Mouse (Mus musculus) common myeloid progenitor, adult 5-6 weeks (primary cell): ENCODE results near the gene Oasl1. TPM values are rescaled to one million over a fixed set of nuclear protein-coding genes. Genes with fewer than 3 reads are reported as not detected.
"Not testable (repeated sequence)": the region's sequence is repeated elsewhere in the genome, so short reads cannot be mapped to it uniquely, and the experiment has no call there.

Experiments
- ATAC-seq: replicated peaks from 2 replicates; pipeline ENCODE4 v1.8.0; 2016; ENCODE audit warnings: low read depth, mild to moderate bottlenecking, moderate TSS enrichment, inconsistent platforms; ENCODE audit not compliant: poor library complexity, severe bottlenecking
- total RNA-seq: library from RNA; stranded (forward); fragments of 200-1000, 187-1606 nt; gene quantifications from 2 replicates; pipeline ENCODE4 v1.2.3, GENCODE M21; 2017

The Oasl1 gene
- 3.3 and 4.3 TPM in 2 replicates for total RNA-seq

GRCm38 (mm10) chr5:114922998-114923473 lies at the start of gene Oasl1:
Gene Oasl1 (plus strand): TSS chr5:114923240.
- peak; percentile 16 for ATAC-seq

- ATAC-seq: 0 out of 2 replicates have a peak, but pooled peaks have one; percentile 58
Observed at GRCm38 (mm10) chr5:114875858-114876257, 47.2 kb upstream of the Oasl1 start.

- ATAC-seq: no peak
Observed at GRCm38 (mm10) chr5:114876331-114876730, 46.7 kb upstream of the Oasl1 start.

- no peak for ATAC-seq
Observed at GRCm38 (mm10) chr5:114877487-114877886, 45.6 kb upstream of the Oasl1 start.

- ATAC-seq: no peak
Observed at GRCm38 (mm10) chr5:114879399-114879798, 43.6 kb upstream of the Oasl1 start.

GRCm38 (mm10) chr5:114882319-114882718 lies 40.7 kb upstream of the Oasl1 start:
- ATAC-seq: not testable (repeated sequence)

GRCm38 (mm10) chr5:114883022-114883421 lies 40.0 kb upstream of the Oasl1 start:
- no peak for ATAC-seq

GRCm38 (mm10) chr5:114886801-114887200 lies 36.2 kb upstream of the Oasl1 start:
- no peak for ATAC-seq

- no peak for ATAC-seq
Observed at GRCm38 (mm10) chr5:114888995-114889394, 34.0 kb upstream of the Oasl1 start.

- no peak for ATAC-seq
Observed at GRCm38 (mm10) chr5:114895542-114895941, 27.5 kb upstream of the Oasl1 start.

- ATAC-seq: peak; percentile 60
Observed at GRCm38 (mm10) chr5:114896688-114897373, 26.2 kb upstream of the Oasl1 start, which contains the start of gene Oasl2. Gene Oasl2 (plus strand): TSS chr5:114896936.

- ATAC-seq: peak; percentile 62
Observed at GRCm38 (mm10) chr5:114897374-114897793, 25.7 kb upstream of the Oasl1 start.

- ATAC-seq: no peak
Observed at GRCm38 (mm10) chr5:114898857-114899256, 24.2 kb upstream of the Oasl1 start.

- peak; percentile 79 for ATAC-seq
Observed at GRCm38 (mm10) chr5:114902413-114902812, 20.6 kb upstream of the Oasl1 start.

GRCm38 (mm10) chr5:114908598-114909305 lies 14.3 kb upstream of the Oasl1 start:
- ATAC-seq: no peak

- no peak for ATAC-seq
Observed at GRCm38 (mm10) chr5:114913686-114914085, 9.4 kb upstream of the Oasl1 start.

- ATAC-seq: no peak
Observed at GRCm38 (mm10) chr5:114914855-114915254, 8.2 kb upstream of the Oasl1 start.

- no peak for ATAC-seq
Observed at GRCm38 (mm10) chr5:114915854-114916253, 7.2 kb upstream of the Oasl1 start.

- ATAC-seq: peak; percentile 39; the same call in 1 of the 2 replicates
Observed at GRCm38 (mm10) chr5:114916777-114917176, 6.3 kb upstream of the Oasl1 start.

- ATAC-seq: not testable (repeated sequence)
Observed at GRCm38 (mm10) chr5:114917357-114917756, 5.7 kb upstream of the Oasl1 start.
